Mouse (Mus musculus): ENCODE results near the gene Reps2.

DNA sequence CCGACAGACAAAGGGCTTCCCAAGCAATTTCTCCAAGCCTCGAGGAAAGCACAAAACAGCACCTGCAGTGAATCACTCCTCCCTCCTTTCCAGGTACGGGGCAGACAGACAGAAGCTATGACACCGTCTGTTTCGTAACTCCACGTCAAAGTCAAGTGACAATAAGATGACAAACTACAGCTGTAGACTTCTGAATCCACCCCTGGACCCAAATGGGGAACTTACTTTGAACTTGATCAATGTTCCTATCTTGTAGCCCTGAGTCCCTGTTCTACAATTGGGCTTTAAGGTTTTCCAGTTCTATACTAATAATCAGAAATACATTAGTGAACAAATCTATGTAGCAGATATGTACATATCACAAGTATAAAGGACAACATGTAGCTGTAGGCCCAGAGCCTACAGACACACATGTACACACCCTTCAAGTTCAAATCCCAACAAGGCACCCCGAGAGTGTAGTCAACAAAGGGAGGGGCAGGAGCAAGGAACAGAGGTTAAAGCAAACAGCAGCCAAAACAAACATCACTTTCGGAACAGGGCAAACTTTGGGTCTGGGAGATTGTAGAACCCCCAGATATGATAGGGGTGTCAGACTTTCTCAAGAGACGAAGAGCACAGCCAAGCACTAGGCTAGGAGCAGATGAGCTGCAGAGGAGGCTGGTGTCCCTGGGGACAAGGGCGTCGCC, 903 bp downstream of the Reps2 start:
- TF ChIP-seq CTCF (IDR thresholded peaks at IDR 0.05; ENCODE audit: control insufficient read depth, insufficient read depth, insufficient read length) (no peak), CEBPB (IDR thresholded peaks at IDR 0.05; ENCODE audit: low read depth) (no peak), USF1 (IDR thresholded peaks at IDR 0.05; ENCODE audit: low read depth) (no peak), MAX (IDR thresholded peaks at IDR 0.05) (no peak)

All from C2C12 (cell line).